Mouse (Mus musculus): Measurements from ENCODE around the gene Ralgps1. TPM values are rescaled to one million over a fixed set of nuclear protein-coding genes. Genes with fewer than 3 reads are reported as not detected.
A peak's percentile ranks its signal among the peaks of the same experiment; 100 is the strongest.
"Not testable (repeated sequence)": the region's sequence is repeated elsewhere in the genome, so short reads cannot be mapped to it uniquely, and the experiment has no call there.

The Ralgps1 gene
- polyA plus RNA-seq, 1 experiment from 2014 or later: 1.8 TPM

GRCm38 (mm10) chr2:33216645-33217424 is 154.5 kb downstream of the Ralgps1 start:
- H3K27me3 ChIP-seq (replicated peaks; ENCODE audit: insufficient read depth, low read length): no peaks in the 10 kb centered on the region
- peak overlapping the region; percentile 40 for H3K4me2 ChIP-seq (replicated peaks; ENCODE audit: low read depth, low read length)
- TF ChIP-seq EP300 (IDR thresholded peaks at IDR 0.05): no peak
- TF ChIP-seq CTCF (IDR thresholded peaks at IDR 0.05): no peak
- H3K9ac ChIP-seq (replicated peaks; ENCODE audit: low read depth): peak overlapping the region; percentile 27; the same call in 1 of the 2 replicates
- H3K36me3 ChIP-seq (ENCODE audit: insufficient read depth, low read length): no peaks in the 10 kb centered on the region
- DNase-seq (ENCODE audit: low spot score): no peak
- peaks cover 12% of the 10 kb centered on the region for H3K4me1 ChIP-seq (ENCODE audit: insufficient read depth, low read depth, low read length)
- H3K4me3 ChIP-seq (ENCODE audit: low read depth, low read length): peak overlapping the region; percentile 21
- ATAC-seq: no peak
- no peaks in the 10 kb centered on the region for H3K9me3 ChIP-seq (ENCODE audit: low read length)
- peak overlapping the region; percentile 43; the same call in 1 of the 2 replicates for H3K27ac ChIP-seq (ENCODE audit: low read length)
- 16% methylated on average over 18 of the region's 18 CpGs for WGBS

- ATAC-seq (peak; percentile 95), DNase-seq (ENCODE audit: low spot score) (peak; percentile 93)
- H3K4me2 ChIP-seq (replicated peaks; ENCODE audit: low read depth, low read length): peak within 1 kb of the TSS; percentile 40
- peak within 1 kb of the TSS; percentile 21 for H3K4me3 ChIP-seq (ENCODE audit: low read depth, low read length)
- H3K9ac ChIP-seq (replicated peaks; ENCODE audit: low read depth): peak within 1 kb of the TSS; percentile 29; the same call in 1 of the 2 replicates
- 4% methylated on average over 22 of the region's 22 CpGs for WGBS
- no peaks in the 10 kb centered on the region for H3K9me3 ChIP-seq (ENCODE audit: low read length)
- no peaks in the 10 kb centered on the region for H3K27me3 ChIP-seq (replicated peaks; ENCODE audit: insufficient read depth, low read length)
- H3K36me3 ChIP-seq (ENCODE audit: insufficient read depth, low read length): no peaks in the 10 kb centered on the region
- H3K4me1 ChIP-seq (ENCODE audit: insufficient read depth, low read depth, low read length): peaks cover 12% of the 10 kb centered on the region
- peak within 1 kb of the TSS; percentile 43 for H3K27ac ChIP-seq (ENCODE audit: low read length)
- TF ChIP-seq EP300 (IDR thresholded peaks at IDR 0.05) (no peak), CTCF (IDR thresholded peaks at IDR 0.05) (no peak; the same call in none of the 2 replicates)
Observed at GRCm38 (mm10) chr2:33215700-33216509, 155.4 kb downstream of the Ralgps1 start, which contains the start of gene Angptl2. Gene Angptl2 (plus strand): TSS chr2:33216069.

- Histone ChIP-seq H3K27me3 (replicated peaks; ENCODE audit: insufficient read depth, low read length) (no peaks in the 10 kb centered on the region), H3K36me3 (ENCODE audit: insufficient read depth, low read length) (no peaks in the 10 kb centered on the region), H3K4me3 (ENCODE audit: low read depth, low read length) (0 out of 2 replicates have a peak overlapping the region, but pooled peaks have one; percentile 21), H3K4me2 (replicated peaks; ENCODE audit: low read depth, low read length) (peak overlapping the region; percentile 40), H3K4me1 (ENCODE audit: insufficient read depth, low read depth, low read length) (peaks cover 12% of the 10 kb centered on the region), H3K27ac (ENCODE audit: low read length) (no peak overlapping the region), H3K9ac (replicated peaks; ENCODE audit: low read depth) (no peak overlapping the region), H3K9me3 (ENCODE audit: low read length) (no peaks in the 10 kb centered on the region)
- no peak; the same call in 1 of the 2 replicates for ATAC-seq
- WGBS: 47% methylated on average over 5 of the region's 5 CpGs
- TF ChIP-seq EP300 (IDR thresholded peaks at IDR 0.05): no peak
- TF ChIP-seq CTCF (IDR thresholded peaks at IDR 0.05): no peak
- DNase-seq (ENCODE audit: low spot score): no peak
Observed at GRCm38 (mm10) chr2:33215177-33215699, 156.0 kb downstream of the Ralgps1 start.

GRCm38 (mm10) chr2:33211263-33211662 is 160.0 kb downstream of the Ralgps1 start:
- not testable (repeated sequence) for H3K27ac ChIP-seq (ENCODE audit: low read length); H3K4me2 ChIP-seq (replicated peaks; ENCODE audit: low read depth, low read length); ATAC-seq; DNase-seq (ENCODE audit: low spot score); H3K9ac ChIP-seq (replicated peaks; ENCODE audit: low read depth); H3K27me3 ChIP-seq (replicated peaks; ENCODE audit: insufficient read depth, low read length); H3K9me3 ChIP-seq (ENCODE audit: low read length); H3K36me3 ChIP-seq (ENCODE audit: insufficient read depth, low read length); H3K4me3 ChIP-seq (ENCODE audit: low read depth, low read length)
- WGBS: 88% methylated on average over 10 of the region's 11 CpGs
- H3K4me1 ChIP-seq (ENCODE audit: insufficient read depth, low read depth, low read length): peaks cover 12% of the 10 kb centered on the region

- TF ChIP-seq EP300 (IDR thresholded peaks at IDR 0.05) (no peak), CTCF (IDR thresholded peaks at IDR 0.05) (no peak)
- no peaks in the 10 kb centered on the region for H3K9me3 ChIP-seq (ENCODE audit: low read length)
- 53% methylated on average over 1 of the region's 2 CpGs for WGBS
- DNase-seq (ENCODE audit: low spot score) (no peak), ATAC-seq (no peak)
- H3K27ac ChIP-seq (ENCODE audit: low read length): no peak overlapping the region
- peaks cover 9% of the 10 kb centered on the region for H3K4me1 ChIP-seq (ENCODE audit: insufficient read depth, low read depth, low read length)
- H3K36me3 ChIP-seq (ENCODE audit: insufficient read depth, low read length): no peaks in the 10 kb centered on the region
- no peak overlapping the region for H3K4me2 ChIP-seq (replicated peaks; ENCODE audit: low read depth, low read length)
- no peak overlapping the region for H3K4me3 ChIP-seq (ENCODE audit: low read depth, low read length)
- H3K27me3 ChIP-seq (replicated peaks; ENCODE audit: insufficient read depth, low read length): no peaks in the 10 kb centered on the region
- no peak overlapping the region for H3K9ac ChIP-seq (replicated peaks; ENCODE audit: low read depth)
Observed at GRCm38 (mm10) chr2:33210841-33211240, 160.4 kb downstream of the Ralgps1 start.

GRCm38 (mm10) chr2:33208134-33208533 is 163.2 kb downstream of the Ralgps1 start:
- Histone ChIP-seq H3K4me3 (ENCODE audit: low read depth, low read length) (no peak overlapping the region), H3K9ac (replicated peaks; ENCODE audit: low read depth) (no peak overlapping the region), H3K4me2 (replicated peaks; ENCODE audit: low read depth, low read length) (no peak overlapping the region), H3K27me3 (replicated peaks; ENCODE audit: insufficient read depth, low read length) (no peaks in the 10 kb centered on the region), H3K36me3 (ENCODE audit: insufficient read depth, low read length) (no peaks in the 10 kb centered on the region), H3K4me1 (ENCODE audit: insufficient read depth, low read depth, low read length) (peaks cover 5% of the 10 kb centered on the region), H3K27ac (ENCODE audit: low read length) (no peak overlapping the region), H3K9me3 (ENCODE audit: low read length) (no peaks in the 10 kb centered on the region)
- TF ChIP-seq EP300 (IDR thresholded peaks at IDR 0.05) (no peak), CTCF (IDR thresholded peaks at IDR 0.05) (no peak)
- ATAC-seq (no peak), DNase-seq (ENCODE audit: low spot score) (no peak)
- whole genome bisulfite sequencing: 75% methylated on average over 5 of the region's 5 CpGs
